Mouse (Mus musculus) kidney, embryonic 14.5 days (tissue): Measurements from ENCODE around the gene Myo3b. TPM values are rescaled to one million over a fixed set of nuclear protein-coding genes. Genes with fewer than 3 reads are reported as not detected.

Experiments
- ATAC-seq: fragments of 200-750 bp; cut with Nextera tagmentation; 2 replicates; pipeline ENCODE4 v1.8.0; 2017; ENCODE audit warnings: moderate number of reproducible peaks, mild to moderate bottlenecking, moderate TSS enrichment, moderate library complexity; ENCODE audit not compliant: low FRiP score, low TSS enrichment
- H3K27ac ChIP-seq: fragments of 300-500 bp; sonication (generic); 2 replicates; pipeline ENCODE4 v1.5.1; 2014; ENCODE audit warnings: low read depth, mild to moderate bottlenecking, low read length, moderate library complexity, mixed read lengths
- H3K27me3 ChIP-seq: fragments of 300-500 bp; sonication (generic); 2 replicates; pipeline ENCODE4 v1.6.1; 2014; ENCODE audit warnings: mild to moderate bottlenecking, low read length; ENCODE audit not compliant: control insufficient read depth, insufficient read depth
- H3K36me3 ChIP-seq: fragments of 300-500 bp; sonication (generic); 2 replicates; pipeline ENCODE4 v1.6.1; 2014; ENCODE audit warnings: low read length, mixed read lengths; ENCODE audit not compliant: control insufficient read depth, insufficient read depth
- H3K4me1 ChIP-seq: fragments of 300-500 bp; sonication (generic); 2 replicates; pipeline ENCODE4 v1.6.1; 2014; ENCODE audit warnings: low read length, mixed read lengths; ENCODE audit not compliant: control insufficient read depth, insufficient read depth
- H3K4me2 ChIP-seq: fragments of 300-500 bp; sonication (generic); replicated peaks from 2 replicates; pipeline ENCODE4 v1.6.1; 2014; ENCODE audit warnings: low read depth, mild to moderate bottlenecking, low read length
- H3K4me3 ChIP-seq: fragments of 300-500 bp; sonication (generic); 2 replicates; pipeline ENCODE4 v1.5.1; 2014; ENCODE audit warnings: mild to moderate bottlenecking, low read length
- H3K9ac ChIP-seq: fragments of 300-500 bp; sonication (generic); 2 replicates; pipeline ENCODE4 v1.6.1; 2014; ENCODE audit warnings: low read depth, mild to moderate bottlenecking, low read length, moderate library complexity
- H3K9me3 ChIP-seq: fragments of 300-500 bp; sonication (generic); 2 replicates; pipeline ENCODE4 v1.6.1; 2016; ENCODE audit warnings: low read length; ENCODE audit not compliant: control insufficient read depth
- WGBS: fragments of 180-500 bp; shearing (Covaris S2); extraction: QIAGEN DNeasy Blood & Tissue Kit; methylation state at CpG from one replicate; pipeline ENCODE4 v1.1.7; 2014; 5-methylcytosine and 5-hydroxymethylcytosine counted together
- polyA plus RNA-seq: library from polyadenylated mRNA; unstranded; fragments of >200 nt; fragmentation: Nextera tagmentation; extraction: Ambion mirVana; gene quantifications from 2 replicates; pipeline ENCODE4 v1.2.1, GENCODE M21; 2014

Gene Myo3b
- polyA plus RNA-seq, 1 experiment from 2014 or later: 0.77 TPM

GRCm38 (mm10) chr2:70400321-70400720 is 361.4 kb downstream of the Myo3b start:
- Histone ChIP-seq H3K9me3 (no peaks in the 10 kb centered on the region), H3K4me1 (0 out of 2 replicates have a peak, but pooled peaks cover 3% of the 10 kb centered on the region), H3K4me2 (no peak overlapping the region), H3K27ac (no peak overlapping the region), H3K9ac (no peak overlapping the region), H3K36me3 (no peaks in the 10 kb centered on the region), H3K27me3 (no peaks in the 10 kb centered on the region), H3K4me3 (no peak overlapping the region)
- ATAC-seq: no peak
- 80% methylated on average over 6 of the region's 6 CpGs for WGBS

DNA sequence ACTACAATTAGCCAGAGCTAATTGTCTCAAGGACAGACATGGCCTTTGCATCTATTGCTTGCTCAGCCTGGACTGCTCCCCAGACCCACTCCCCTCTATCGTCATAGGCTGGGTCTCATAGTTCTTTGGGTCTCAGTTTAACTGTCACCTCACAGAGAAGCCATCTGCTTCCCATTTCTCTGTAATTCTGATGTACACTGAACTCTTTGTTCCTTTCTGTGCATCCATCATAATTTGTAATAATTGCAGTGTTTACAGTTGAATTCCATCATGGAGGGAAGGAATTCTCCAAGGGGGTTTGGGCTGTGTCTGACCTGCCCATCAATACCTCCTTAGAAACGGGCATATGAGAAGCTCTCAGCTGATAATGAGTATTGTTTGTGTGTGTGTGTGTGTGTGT is 365.4 kb downstream of the Myo3b start:
- Histone ChIP-seq H3K27me3 (no peaks in the 10 kb centered on the region), H3K36me3 (no peaks in the 10 kb centered on the region), H3K4me3 (no peak overlapping the region), H3K4me1 (no peaks in the 10 kb centered on the region), H3K4me2 (no peak overlapping the region), H3K9me3 (no peaks in the 10 kb centered on the region), H3K27ac (no peak overlapping the region), H3K9ac (no peak overlapping the region)
- WGBS: 54% methylated on average over 2 of the region's 2 CpGs
- ATAC-seq: no peak

DNA sequence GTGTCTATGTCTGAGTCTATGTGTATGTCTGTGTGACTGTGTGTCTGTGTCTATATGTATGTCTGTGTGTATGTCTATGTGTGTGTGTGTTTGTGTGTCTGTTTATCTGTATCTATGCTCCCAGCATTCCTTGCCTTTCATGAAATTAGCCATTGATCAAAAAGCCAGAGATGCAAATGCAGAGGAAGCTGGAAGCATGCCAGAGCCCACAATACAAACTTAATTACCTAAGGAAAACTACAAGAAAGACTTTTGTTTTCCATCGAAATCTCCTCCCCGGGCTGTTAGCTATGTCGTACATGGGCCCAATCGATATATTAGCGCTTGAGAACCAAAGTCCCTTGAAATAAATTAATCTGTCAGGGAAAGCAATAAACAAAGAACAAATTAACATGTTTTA is 367.9 kb downstream of the Myo3b start:
- Histone ChIP-seq H3K9ac (no peak overlapping the region), H3K4me1 (0 out of 2 replicates have a peak, but pooled peaks cover under 1% of the 10 kb centered on the region), H3K9me3 (no peaks in the 10 kb centered on the region), H3K27ac (no peak overlapping the region), H3K27me3 (no peaks in the 10 kb centered on the region), H3K4me3 (no peak overlapping the region), H3K4me2 (no peak overlapping the region), H3K36me3 (no peaks in the 10 kb centered on the region)
- no peak for ATAC-seq
- 72% methylated on average over 5 of the region's 5 CpGs for WGBS

GRCm38 (mm10) chr2:70407729-70408128 is 368.8 kb downstream of the Myo3b start:
- no peak for ATAC-seq

DNA sequence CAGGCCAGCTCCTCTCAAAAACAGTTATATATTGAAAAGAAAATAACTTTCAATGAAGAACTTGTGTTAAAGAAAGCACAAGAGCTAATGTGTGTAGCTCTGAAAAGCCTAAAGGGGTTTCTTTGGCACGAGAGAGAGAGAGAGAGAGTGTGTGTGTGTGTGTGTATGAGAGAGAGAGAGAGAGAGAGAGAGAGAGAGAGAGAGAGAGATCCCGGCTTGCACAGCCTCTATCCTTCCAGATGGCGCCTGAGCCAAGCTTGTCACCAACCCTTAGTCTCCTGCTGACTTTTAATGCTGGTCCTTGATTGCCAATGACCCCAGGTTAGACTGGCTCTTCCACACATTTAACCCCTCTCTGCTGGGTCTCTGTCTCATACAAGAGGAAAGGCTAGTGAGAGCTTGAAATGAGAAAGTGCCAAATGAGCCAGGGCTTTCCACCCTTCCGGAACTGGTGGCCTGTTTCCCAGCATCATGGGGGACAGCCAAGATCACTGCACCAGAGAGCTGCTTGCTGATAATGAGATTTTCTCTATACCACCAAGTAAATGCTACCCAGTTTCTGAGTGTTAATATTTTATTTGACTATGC is 371.5 kb downstream of the Myo3b start:
- H3K4me1 ChIP-seq: 0 out of 2 replicates have a peak, but pooled peaks cover 5% of the 10 kb centered on the region
- H3K27ac ChIP-seq: no peak overlapping the region
- H3K4me2 ChIP-seq: no peak overlapping the region
- no peaks in the 10 kb centered on the region for H3K9me3 ChIP-seq
- WGBS: 76% methylated on average over 4 of the region's 4 CpGs
- no peaks in the 10 kb centered on the region for H3K27me3 ChIP-seq
- H3K4me3 ChIP-seq: no peak overlapping the region
- no peak overlapping the region for H3K9ac ChIP-seq
- ATAC-seq: no peak
- no peaks in the 10 kb centered on the region for H3K36me3 ChIP-seq

More at GRCm38 (mm10) chr2:70407729-70408128, 368.8 kb downstream of the Myo3b start:
- no peak overlapping the region for H3K27ac ChIP-seq
- H3K4me1 ChIP-seq: 0 out of 2 replicates have a peak, but pooled peaks cover 5% of the 10 kb centered on the region
- H3K9me3 ChIP-seq: no peaks in the 10 kb centered on the region
- H3K27me3 ChIP-seq: no peaks in the 10 kb centered on the region
- no peak overlapping the region for H3K9ac ChIP-seq
- H3K4me2 ChIP-seq: no peak overlapping the region
- WGBS: 75% methylated on average over 5 of the region's 5 CpGs
- H3K4me3 ChIP-seq: no peak overlapping the region
- H3K36me3 ChIP-seq: no peaks in the 10 kb centered on the region

DNA sequence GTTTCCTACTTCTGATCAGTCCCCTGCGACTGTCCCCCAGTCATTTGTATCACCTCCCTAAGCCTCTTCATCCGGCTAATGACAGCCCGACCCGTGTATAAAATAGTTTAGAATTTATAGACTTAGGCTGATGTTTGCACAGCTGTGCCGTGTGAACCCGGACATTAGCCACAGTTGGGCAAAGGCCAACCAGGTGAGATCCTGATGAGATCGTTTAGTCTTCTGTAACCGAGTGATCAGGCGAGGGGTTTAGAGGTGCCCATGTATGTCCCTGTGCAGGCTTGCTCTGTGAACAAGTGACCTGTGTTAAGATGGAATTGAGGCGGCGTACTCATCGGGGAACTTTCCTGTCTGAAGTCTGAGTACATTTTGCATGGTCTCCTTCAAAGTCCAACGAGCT is 373.4 kb downstream of the Myo3b start:
- Histone ChIP-seq H3K9ac (no peak overlapping the region), H3K4me1 (0 out of 2 replicates have a peak, but pooled peaks cover 5% of the 10 kb centered on the region), H3K9me3 (no peaks in the 10 kb centered on the region), H3K36me3 (no peaks in the 10 kb centered on the region), H3K4me2 (no peak overlapping the region), H3K27me3 (no peaks in the 10 kb centered on the region), H3K4me3 (no peak overlapping the region), H3K27ac (no peak overlapping the region)
- 35% methylated on average over 13 of the region's 13 CpGs for WGBS
- ATAC-seq: no peak

DNA sequence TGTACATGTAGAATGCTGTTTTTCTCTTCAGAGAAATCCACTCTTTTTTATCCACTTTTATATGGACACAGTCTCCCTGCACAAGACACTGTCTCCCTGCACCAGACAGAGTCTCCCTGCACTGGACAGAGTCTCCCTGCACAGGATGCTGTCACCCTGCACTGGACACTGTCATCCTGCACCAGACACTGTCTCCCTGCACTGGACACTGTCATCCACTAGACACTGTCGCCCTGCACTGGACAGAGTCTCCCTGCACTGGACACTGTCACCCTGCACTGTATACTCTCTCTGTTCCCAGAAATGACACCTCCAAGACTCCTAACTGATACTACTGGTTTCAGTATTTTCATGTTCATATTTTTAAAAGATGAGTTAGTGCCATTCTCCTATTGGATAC is 375.5 kb downstream of the Myo3b start:
- WGBS: 76% methylated on average over 1 of the region's 1 CpGs
- ATAC-seq: no peak
- Histone ChIP-seq H3K36me3 (no peaks in the 10 kb centered on the region), H3K9ac (no peak overlapping the region), H3K9me3 (no peaks in the 10 kb centered on the region), H3K27ac (no peak overlapping the region), H3K4me2 (no peak overlapping the region), H3K4me3 (no peak overlapping the region), H3K27me3 (no peaks in the 10 kb centered on the region), H3K4me1 (0 out of 2 replicates have a peak, but pooled peaks cover 5% of the 10 kb centered on the region)

DNA sequence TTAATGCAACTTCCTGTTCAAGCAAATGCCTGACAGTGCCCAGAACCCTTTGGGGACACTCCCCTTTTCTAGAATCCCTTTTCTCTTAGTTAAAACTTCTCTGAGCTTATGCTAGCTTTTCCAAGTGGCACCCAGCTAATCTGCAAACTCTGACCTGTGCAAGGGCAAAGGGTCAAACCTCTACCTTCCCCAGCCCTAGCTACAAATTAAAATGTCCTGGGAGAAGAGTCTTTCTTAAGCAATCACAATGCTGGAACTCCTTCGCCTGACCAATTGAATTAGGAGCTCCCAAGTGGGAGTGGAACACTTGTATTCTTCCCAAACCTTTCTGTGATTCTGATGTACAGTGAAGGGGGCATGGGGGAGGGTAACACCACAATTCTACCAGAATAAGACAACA is 376.6 kb downstream of the Myo3b start:
- no peak for ATAC-seq
- WGBS: 79% methylated on average over 1 of the region's 1 CpGs
- H3K9ac ChIP-seq: no peak overlapping the region
- H3K4me1 ChIP-seq: 0 out of 2 replicates have a peak, but pooled peaks cover 5% of the 10 kb centered on the region
- no peaks in the 10 kb centered on the region for H3K9me3 ChIP-seq
- H3K27ac ChIP-seq: no peak overlapping the region
- H3K27me3 ChIP-seq: no peaks in the 10 kb centered on the region
- no peaks in the 10 kb centered on the region for H3K36me3 ChIP-seq
- no peak overlapping the region for H3K4me2 ChIP-seq
- H3K4me3 ChIP-seq: no peak overlapping the region

DNA sequence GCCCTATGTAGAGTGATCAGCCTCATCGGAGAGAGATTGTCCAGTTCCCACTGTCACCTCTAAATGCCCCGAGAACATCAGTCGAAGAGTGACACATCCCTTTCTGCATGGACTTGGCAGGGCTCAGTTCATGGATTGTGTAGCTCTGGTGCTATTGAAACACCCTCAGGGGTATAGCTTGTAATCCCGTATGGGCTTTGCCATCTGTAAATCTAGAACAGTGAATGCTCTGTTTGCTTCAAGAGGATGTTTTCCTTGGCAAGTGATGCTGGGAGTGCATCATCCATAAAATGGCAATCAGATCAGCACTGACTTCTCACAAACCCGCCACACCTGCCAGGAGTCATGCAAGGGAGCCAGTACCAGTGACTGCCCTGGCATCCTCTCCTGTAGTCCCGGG is 380.4 kb downstream of the Myo3b start:
- Histone ChIP-seq H3K27ac (no peak overlapping the region), H3K9me3 (no peaks in the 10 kb centered on the region), H3K4me3 (no peak overlapping the region), H3K27me3 (no peaks in the 10 kb centered on the region), H3K36me3 (no peaks in the 10 kb centered on the region), H3K9ac (no peak overlapping the region), H3K4me2 (no peak overlapping the region), H3K4me1 (0 out of 2 replicates have a peak, but pooled peaks cover under 1% of the 10 kb centered on the region)
- no peak for ATAC-seq
- 74% methylated on average over 6 of the region's 6 CpGs for WGBS
